Mouse (Mus musculus) gastrocnemius, postnatal 25 days (tissue): Measurements from ENCODE around the gene Pdpk1. TPM values are rescaled to one million over a fixed set of nuclear protein-coding genes. Genes with fewer than 3 reads are reported as not detected.
A peak's percentile ranks its signal among the peaks of the same experiment; 100 is the strongest.
"Not testable (repeated sequence)": the region's sequence is repeated elsewhere in the genome, so short reads cannot be mapped to it uniquely, and the experiment has no call there.

ENCODE experiments used
- DNase-seq: peaks from one replicate; pipeline ENCODE4 v3.0.0; 2022
- total RNA-seq, 2 experiments: library from RNA; stranded (reverse); gene quantifications; 1 replicate in 1 of 2; 2 replicates in 1 of 2; pipeline ENCODE4 v1.2.3; 2021

Gene Pdpk1
- total RNA-seq, 2 experiments from 2014 or later, result 35.2 to 38.6 TPM

GRCm38 (mm10) chr17:24162584-24163175 is 12.0 kb upstream of the Pdpk1 start:
- DNase-seq, result no peak

GRCm38 (mm10) chr17:24161466-24161865 is 10.7 kb upstream of the Pdpk1 start:
- no peak for DNase-seq

DNA sequence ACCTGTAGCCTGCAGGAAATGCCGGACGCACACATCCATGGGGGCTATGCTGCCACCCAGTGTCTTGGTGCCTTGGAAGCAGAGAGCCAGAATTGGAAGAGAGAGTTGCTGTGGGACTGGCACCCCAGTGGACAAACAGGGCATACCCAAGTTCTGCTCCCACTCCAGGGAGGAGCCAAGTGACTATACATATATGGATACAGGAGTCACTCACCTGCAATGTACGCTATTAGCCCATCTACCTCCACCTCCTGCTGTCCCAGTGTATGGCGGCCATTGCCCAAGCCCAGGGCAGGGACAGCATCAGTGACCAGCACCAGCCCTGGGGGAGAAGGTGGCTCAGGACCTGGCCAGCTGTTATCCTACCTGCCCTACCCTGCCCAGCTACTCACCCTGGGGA is 6.8 kb upstream of the Pdpk1 start:
- no peak for DNase-seq

DNA sequence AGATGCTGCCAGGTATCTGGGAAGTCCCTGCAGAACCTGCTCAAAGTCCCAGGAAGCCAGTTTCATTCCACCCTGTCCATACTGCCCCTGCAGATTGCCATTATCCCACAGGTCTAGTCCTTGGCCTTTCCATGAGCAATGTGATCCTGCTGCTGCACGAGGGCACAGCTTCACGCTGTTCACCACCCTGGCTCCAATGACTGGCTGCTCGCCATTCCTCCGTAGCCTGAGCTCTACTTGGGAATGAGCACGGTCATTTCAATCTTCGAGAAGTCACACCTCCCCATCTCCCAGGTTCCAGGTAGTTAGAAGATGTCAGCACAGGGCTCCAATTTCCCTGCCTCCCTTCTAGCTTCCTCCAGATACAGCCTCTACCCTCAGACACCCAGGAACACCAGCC is 6.4 kb upstream of the Pdpk1 start:
- no peak for DNase-seq

- no peak for DNase-seq
Measured at GRCm38 (mm10) chr17:24156394-24156793, 5.7 kb upstream of the Pdpk1 start.

DNA sequence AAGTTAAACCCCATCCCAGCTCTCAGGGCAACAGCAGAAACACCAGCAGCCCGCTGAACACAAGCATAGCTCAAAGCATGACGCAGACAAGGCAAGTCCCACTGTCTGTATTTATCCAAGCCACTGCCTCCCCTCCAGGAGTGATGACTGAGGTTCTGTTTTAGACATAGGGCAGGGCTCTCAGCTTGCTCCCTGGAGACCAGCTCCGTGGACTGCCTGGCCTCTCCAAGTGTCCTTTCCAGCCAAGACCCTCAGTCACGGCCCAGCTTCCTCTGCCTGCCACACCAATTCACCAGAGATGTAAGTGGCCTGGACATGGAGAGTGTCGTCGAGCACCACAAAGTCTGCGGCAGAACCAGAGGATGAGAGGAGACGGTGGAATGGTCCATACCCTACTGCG is 5.0 kb upstream of the Pdpk1 start:
- no peak for DNase-seq

- DNase-seq, result no peak
Measured at GRCm38 (mm10) chr17:24154463-24154862, 3.7 kb upstream of the Pdpk1 start.

DNA sequence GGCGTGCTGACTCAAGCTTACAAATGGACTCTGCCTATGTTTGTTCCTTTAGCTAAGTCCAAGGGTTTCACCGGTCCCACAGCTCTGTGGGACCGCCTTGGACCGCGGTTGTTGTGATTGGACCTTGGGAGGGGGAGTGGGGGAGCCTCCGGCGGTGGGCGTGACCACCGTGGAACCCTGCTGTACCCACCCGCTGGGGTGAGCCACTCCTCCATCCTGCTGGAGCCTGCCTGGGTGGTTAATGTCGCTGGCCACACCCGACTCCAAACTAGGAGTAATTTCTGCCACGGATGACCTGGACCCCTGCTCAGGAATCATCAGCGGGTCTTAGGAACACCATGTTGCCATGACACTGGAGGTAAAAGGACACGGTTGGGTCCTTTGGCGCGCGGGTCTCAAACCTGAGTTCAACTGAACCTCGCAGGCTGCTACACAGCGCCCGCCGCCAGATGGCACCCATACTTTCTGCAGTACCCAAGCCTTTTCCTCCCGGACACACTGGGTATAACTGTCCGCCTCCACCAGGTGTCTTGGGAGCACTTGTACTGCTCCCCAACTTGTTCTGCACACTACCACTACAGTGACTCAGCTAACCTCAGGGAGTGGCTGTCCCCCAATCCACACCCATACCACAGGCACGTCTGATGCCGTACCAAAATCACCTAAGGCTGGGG is 1.3 kb upstream of the Pdpk1 start:
- peak; percentile 56 for DNase-seq

- no peak for DNase-seq
Measured at GRCm38 (mm10) chr17:24151382-24151781, 658 bp upstream of the Pdpk1 start.

DNA sequence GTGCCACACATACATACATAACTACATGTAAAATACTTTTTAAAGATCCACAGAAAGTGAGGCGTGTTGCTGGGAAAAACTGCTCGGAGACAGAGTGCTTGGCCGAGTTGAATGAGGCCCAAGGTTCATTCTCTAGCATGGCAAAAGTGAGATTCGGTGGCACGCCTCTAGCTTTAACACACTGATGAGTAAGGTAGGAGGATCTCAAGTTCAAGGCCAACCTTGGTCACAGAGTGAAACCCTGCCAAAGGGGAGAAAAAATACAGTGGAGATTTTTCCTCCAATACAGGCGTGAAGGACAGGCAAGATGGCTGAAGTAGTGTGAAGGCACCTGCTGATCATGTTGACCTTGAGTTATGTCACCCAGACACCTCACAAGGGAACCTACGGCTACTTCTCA is 1.3 kb downstream of the Pdpk1 start:
- DNase-seq, result no peak

GRCm38 (mm10) chr17:24142897-24143296 is 7.8 kb downstream of the Pdpk1 start:
- no peak for DNase-seq

GRCm38 (mm10) chr17:24141425-24141920 is 9.3 kb downstream of the Pdpk1 start:
- DNase-seq, result peak; percentile 99

- peak; percentile 19 for DNase-seq
Measured at GRCm38 (mm10) chr17:24140845-24141424, 9.8 kb downstream of the Pdpk1 start.

- no peak for DNase-seq
Measured at GRCm38 (mm10) chr17:24139968-24140367, 10.8 kb downstream of the Pdpk1 start.

- no peak for DNase-seq
Measured at GRCm38 (mm10) chr17:24139256-24139655, 11.5 kb downstream of the Pdpk1 start.

- no peak for DNase-seq
Measured at GRCm38 (mm10) chr17:24137226-24137880, 13.4 kb downstream of the Pdpk1 start.

DNA sequence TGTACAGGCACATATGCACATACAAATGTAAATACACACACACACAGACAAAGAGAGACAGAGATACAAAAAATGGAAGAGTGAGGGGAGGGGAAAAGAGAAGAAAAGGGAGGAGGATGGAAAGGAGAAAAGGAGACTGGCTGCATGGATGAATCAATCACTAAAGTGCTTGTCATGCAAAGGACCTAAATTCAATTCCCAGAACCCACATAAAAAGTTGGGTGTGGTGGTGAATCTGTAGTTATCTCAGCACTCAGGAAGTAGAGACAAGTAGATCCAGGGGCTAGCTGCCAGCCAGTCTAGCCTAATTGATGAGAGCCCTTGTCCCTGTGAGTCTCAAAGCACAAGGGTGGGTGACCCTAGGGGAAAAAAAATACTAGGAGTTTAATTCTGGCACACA is 16.7 kb downstream of the Pdpk1 start:
- no peak for DNase-seq

- DNase-seq, result not testable (repeated sequence)
Measured at GRCm38 (mm10) chr17:24132919-24133318, 17.8 kb downstream of the Pdpk1 start.

- no peak for DNase-seq
Measured at GRCm38 (mm10) chr17:24131570-24131969, 19.2 kb downstream of the Pdpk1 start.

GRCm38 (mm10) chr17:24129246-24129645 is 21.5 kb downstream of the Pdpk1 start:
- DNase-seq, result not testable (repeated sequence)

- no peak for DNase-seq
Measured at GRCm38 (mm10) chr17:24127592-24127991, 23.1 kb downstream of the Pdpk1 start.

GRCm38 (mm10) chr17:24126801-24127200 is 23.9 kb downstream of the Pdpk1 start:
- DNase-seq, result no peak

- no peak for DNase-seq
Measured at GRCm38 (mm10) chr17:24119446-24119845, 31.3 kb downstream of the Pdpk1 start.
